Mouse (Mus musculus): ENCODE measurements at regions not wholly inside any gene's neighbourhood (a gene's known extent, or its start where the extent isn't known, plus 50 kb on each side); places are given as distances from the start of the nearest gene placed in this dataset.

GRCm38 (mm10) chr1:108339827-108340226, 750.0 kb downstream of the Serpinb8 start:
- H3K4me2 ChIP-seq (ENCODE audit: low read depth, severe bottlenecking), result no peak overlapping the region
- no peaks in the 10 kb centered on the region for H3K36me3 ChIP-seq (ENCODE audit: control insufficient read depth, insufficient read depth, low read length)
- no peak overlapping the region for H3K9ac ChIP-seq (ENCODE audit: low read length)
- 85% methylated on average over 1 of the region's 1 CpGs for WGBS
- no peak overlapping the region for H3K4me3 ChIP-seq (ENCODE audit: low read depth, low read length)
- no peak for ATAC-seq (ENCODE audit: insufficient number of reproducible peaks, low FRiP score, low TSS enrichment, low read depth)
- no peaks in the 10 kb centered on the region for H3K9me3 ChIP-seq (ENCODE audit: control insufficient read depth, low read length)
- H3K27ac ChIP-seq (replicated peaks; ENCODE audit: low read depth, low read length), result no peak overlapping the region
- H3K27me3 ChIP-seq (ENCODE audit: control insufficient read depth, insufficient read depth, low read length), result no peaks in the 10 kb centered on the region
- DNase-seq (ENCODE audit: low spot score), result no peak
- no peaks in the 10 kb centered on the region for H3K4me1 ChIP-seq (ENCODE audit: control insufficient read depth, insufficient read depth, low read length)

- DNase-seq (ENCODE audit: low spot score), result no peak
- H3K9me3 ChIP-seq (ENCODE audit: control insufficient read depth, low read length), result no peaks in the 10 kb centered on the region
- no peaks in the 10 kb centered on the region for H3K36me3 ChIP-seq (ENCODE audit: control insufficient read depth, insufficient read depth, low read length)
- no peak overlapping the region for H3K27ac ChIP-seq (replicated peaks; ENCODE audit: low read depth, low read length)
- H3K27me3 ChIP-seq (ENCODE audit: control insufficient read depth, insufficient read depth, low read length), result no peaks in the 10 kb centered on the region
- H3K9ac ChIP-seq (ENCODE audit: low read length), result no peak overlapping the region
- 81% methylated on average over 1 of the region's 1 CpGs for WGBS
- H3K4me1 ChIP-seq (ENCODE audit: control insufficient read depth, insufficient read depth, low read length), result no peaks in the 10 kb centered on the region
- H3K4me3 ChIP-seq (ENCODE audit: low read depth, low read length), result no peak overlapping the region
- no peak overlapping the region for H3K4me2 ChIP-seq (ENCODE audit: low read depth, severe bottlenecking)
- ATAC-seq (ENCODE audit: insufficient number of reproducible peaks, low FRiP score, low TSS enrichment, low read depth), result no peak
Observed at GRCm38 (mm10) chr1:108341352-108341751, 751.5 kb downstream of the Serpinb8 start.

GRCm38 (mm10) chr1:108363788-108364187, 774.0 kb downstream of the Serpinb8 start:
- H3K9ac ChIP-seq (ENCODE audit: low read length), result no peak overlapping the region
- H3K4me1 ChIP-seq (ENCODE audit: control insufficient read depth, insufficient read depth, low read length), result no peaks in the 10 kb centered on the region
- no peak overlapping the region for H3K27ac ChIP-seq (replicated peaks; ENCODE audit: low read depth, low read length)
- H3K27me3 ChIP-seq (ENCODE audit: control insufficient read depth, insufficient read depth, low read length), result no peaks in the 10 kb centered on the region
- 67% methylated on average over 2 of the region's 2 CpGs for WGBS
- H3K9me3 ChIP-seq (ENCODE audit: control insufficient read depth, low read length), result no peaks in the 10 kb centered on the region
- H3K36me3 ChIP-seq (ENCODE audit: control insufficient read depth, insufficient read depth, low read length), result no peaks in the 10 kb centered on the region
- no peak overlapping the region for H3K4me2 ChIP-seq (ENCODE audit: low read depth, severe bottlenecking)
- H3K4me3 ChIP-seq (ENCODE audit: low read depth, low read length), result no peak overlapping the region
- ATAC-seq (ENCODE audit: insufficient number of reproducible peaks, low FRiP score, low TSS enrichment, low read depth) (no peak), DNase-seq (ENCODE audit: low spot score) (no peak)

- DNase-seq (ENCODE audit: low spot score), result no peak
- Histone ChIP-seq H3K4me2 (ENCODE audit: low read depth, severe bottlenecking) (no peak overlapping the region), H3K27me3 (ENCODE audit: control insufficient read depth, insufficient read depth, low read length) (no peaks in the 10 kb centered on the region), H3K4me1 (ENCODE audit: control insufficient read depth, insufficient read depth, low read length) (no peaks in the 10 kb centered on the region), H3K9me3 (ENCODE audit: control insufficient read depth, low read length) (no peaks in the 10 kb centered on the region), H3K9ac (ENCODE audit: low read length) (no peak overlapping the region), H3K36me3 (ENCODE audit: control insufficient read depth, insufficient read depth, low read length) (no peaks in the 10 kb centered on the region), H3K4me3 (ENCODE audit: low read depth, low read length) (no peak overlapping the region), H3K27ac (replicated peaks; ENCODE audit: low read depth, low read length) (no peak overlapping the region)
- no peak for ATAC-seq (ENCODE audit: insufficient number of reproducible peaks, low FRiP score, low TSS enrichment, low read depth)
- WGBS, result 86% methylated on average over 3 of the region's 3 CpGs
Observed at GRCm38 (mm10) chr1:108369904-108370600, 780.2 kb downstream of the Serpinb8 start.

GRCm38 (mm10) chr1:108389930-108390329, 800.1 kb downstream of the Serpinb8 start:
- Histone ChIP-seq H3K9me3 (ENCODE audit: control insufficient read depth, low read length) (no peaks in the 10 kb centered on the region), H3K27ac (replicated peaks; ENCODE audit: low read depth, low read length) (no peak overlapping the region), H3K4me1 (ENCODE audit: control insufficient read depth, insufficient read depth, low read length) (no peaks in the 10 kb centered on the region), H3K4me2 (ENCODE audit: low read depth, severe bottlenecking) (no peak overlapping the region), H3K9ac (ENCODE audit: low read length) (no peak overlapping the region), H3K36me3 (ENCODE audit: control insufficient read depth, insufficient read depth, low read length) (no peaks in the 10 kb centered on the region), H3K4me3 (ENCODE audit: low read depth, low read length) (no peak overlapping the region), H3K27me3 (ENCODE audit: control insufficient read depth, insufficient read depth, low read length) (no peaks in the 10 kb centered on the region)
- DNase-seq (ENCODE audit: low spot score) (no peak), ATAC-seq (ENCODE audit: insufficient number of reproducible peaks, low FRiP score, low TSS enrichment, low read depth) (no peak)

GRCm38 (mm10) chr1:108390497-108390896, 800.7 kb downstream of the Serpinb8 start:
- DNase-seq (ENCODE audit: low spot score), result no peak
- H3K27ac ChIP-seq (replicated peaks; ENCODE audit: low read depth, low read length), result no peak overlapping the region
- no peaks in the 10 kb centered on the region for H3K9me3 ChIP-seq (ENCODE audit: control insufficient read depth, low read length)
- H3K36me3 ChIP-seq (ENCODE audit: control insufficient read depth, insufficient read depth, low read length), result no peaks in the 10 kb centered on the region
- no peak overlapping the region for H3K4me3 ChIP-seq (ENCODE audit: low read depth, low read length)
- ATAC-seq (ENCODE audit: insufficient number of reproducible peaks, low FRiP score, low TSS enrichment, low read depth), result no peak
- no peak overlapping the region for H3K9ac ChIP-seq (ENCODE audit: low read length)
- H3K4me2 ChIP-seq (ENCODE audit: low read depth, severe bottlenecking), result no peak overlapping the region
- H3K27me3 ChIP-seq (ENCODE audit: control insufficient read depth, insufficient read depth, low read length), result no peaks in the 10 kb centered on the region
- 88% methylated on average over 3 of the region's 3 CpGs for WGBS
- H3K4me1 ChIP-seq (ENCODE audit: control insufficient read depth, insufficient read depth, low read length), result no peaks in the 10 kb centered on the region

- Histone ChIP-seq H3K9ac (ENCODE audit: low read length) (no peak overlapping the region), H3K9me3 (ENCODE audit: control insufficient read depth, low read length) (no peaks in the 10 kb centered on the region), H3K4me3 (ENCODE audit: low read depth, low read length) (no peak overlapping the region), H3K4me2 (ENCODE audit: low read depth, severe bottlenecking) (no peak overlapping the region), H3K4me1 (ENCODE audit: control insufficient read depth, insufficient read depth, low read length) (no peaks in the 10 kb centered on the region), H3K27me3 (ENCODE audit: control insufficient read depth, insufficient read depth, low read length) (no peaks in the 10 kb centered on the region), H3K36me3 (ENCODE audit: control insufficient read depth, insufficient read depth, low read length) (no peaks in the 10 kb centered on the region), H3K27ac (replicated peaks; ENCODE audit: low read depth, low read length) (no peak overlapping the region)
- DNase-seq (ENCODE audit: low spot score), result no peak
- no peak for ATAC-seq (ENCODE audit: insufficient number of reproducible peaks, low FRiP score, low TSS enrichment, low read depth)
Observed at GRCm38 (mm10) chr1:108439845-108440244, 850.0 kb downstream of the Serpinb8 start.

- H3K9me3 ChIP-seq (ENCODE audit: control insufficient read depth, low read length), result no peaks in the 10 kb centered on the region
- ATAC-seq (ENCODE audit: insufficient number of reproducible peaks, low FRiP score, low TSS enrichment, low read depth) (no peak), DNase-seq (ENCODE audit: low spot score) (no peak)
- no peak overlapping the region for H3K4me3 ChIP-seq (ENCODE audit: low read depth, low read length)
- H3K36me3 ChIP-seq (ENCODE audit: control insufficient read depth, insufficient read depth, low read length), result no peaks in the 10 kb centered on the region
- H3K4me2 ChIP-seq (ENCODE audit: low read depth, severe bottlenecking), result no peak overlapping the region
- no peak overlapping the region for H3K27ac ChIP-seq (replicated peaks; ENCODE audit: low read depth, low read length)
- H3K4me1 ChIP-seq (ENCODE audit: control insufficient read depth, insufficient read depth, low read length), result no peaks in the 10 kb centered on the region
- no peaks in the 10 kb centered on the region for H3K27me3 ChIP-seq (ENCODE audit: control insufficient read depth, insufficient read depth, low read length)
- no peak overlapping the region for H3K9ac ChIP-seq (ENCODE audit: low read length)
Observed at GRCm38 (mm10) chr1:108452776-108453175, 863.0 kb downstream of the Serpinb8 start.

GRCm38 (mm10) chr1:108472031-108472430, 882.2 kb downstream of the Serpinb8 start:
- no peaks in the 10 kb centered on the region for H3K36me3 ChIP-seq (ENCODE audit: control insufficient read depth, insufficient read depth, low read length)
- H3K4me3 ChIP-seq (ENCODE audit: low read depth, low read length), result no peak overlapping the region
- H3K4me2 ChIP-seq (ENCODE audit: low read depth, severe bottlenecking), result no peak overlapping the region
- H3K27ac ChIP-seq (replicated peaks; ENCODE audit: low read depth, low read length), result no peak overlapping the region
- 86% methylated on average over 2 of the region's 2 CpGs for WGBS
- no peak for DNase-seq (ENCODE audit: low spot score)
- no peaks in the 10 kb centered on the region for H3K9me3 ChIP-seq (ENCODE audit: control insufficient read depth, low read length)
- no peak overlapping the region for H3K9ac ChIP-seq (ENCODE audit: low read length)
- no peak for ATAC-seq (ENCODE audit: insufficient number of reproducible peaks, low FRiP score, low TSS enrichment, low read depth)
- no peaks in the 10 kb centered on the region for H3K27me3 ChIP-seq (ENCODE audit: control insufficient read depth, insufficient read depth, low read length)
- H3K4me1 ChIP-seq (ENCODE audit: control insufficient read depth, insufficient read depth, low read length), result no peaks in the 10 kb centered on the region

Measured in limb, embryonic 11.5 days (tissue).